11 mouse cellular contexts compared by ENCODE assay signal in the genomic region with DNA sequence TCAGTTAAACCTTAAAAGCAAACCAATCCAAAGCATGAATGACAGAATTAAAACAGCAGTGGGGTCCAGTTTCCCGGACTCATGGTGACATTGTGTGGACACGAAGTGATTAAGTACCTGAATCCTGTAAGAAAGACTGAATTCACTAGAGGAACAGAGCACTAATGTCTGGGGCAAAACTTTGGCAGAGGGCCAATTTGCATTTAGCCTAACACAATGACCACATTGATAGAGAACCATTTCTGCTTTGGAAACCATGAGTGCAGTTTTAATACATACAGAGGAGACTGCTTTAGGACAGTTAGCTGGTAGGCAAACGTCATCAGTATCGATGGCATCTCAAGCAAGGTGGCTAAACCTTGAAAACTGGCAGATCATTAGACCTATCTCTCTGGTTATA.
DNase-seq lines count a peak whose midpoint lies in the region; ATAC-seq and TF ChIP-seq lines count a peak whose summit lies in the region.
"Had no signal": no experiment of that assay in that cellular context is flagged by ENCODE, and none has a peak within 500 bp of the region (broad histone marks: within the 10 kb centered on the region; RNA-seq: fewer than 3 reads in every experiment).

No protein-coding gene starts in this region.

- no peaks in the 10 kb centered on the region for H3K4me1 ChIP-seq in neural tube, embryonic 11.5 days (ENCODE audit: control insufficient read depth, insufficient read depth, low read length)
- H3K4me1 ChIP-seq in forebrain, embryonic 13.5 days, result peaks cover 8% of the 10 kb centered on the region
- peaks cover 7% of the 10 kb centered on the region; the same call in 1 of the 2 replicates for H3K4me1 ChIP-seq in limb, embryonic 14.5 days (ENCODE audit: control insufficient read depth, insufficient read depth, low read length)
- no peaks in the 10 kb centered on the region for H3K4me1 ChIP-seq in stomach, postnatal 0 days (replicated peaks; ENCODE audit: control insufficient read depth, insufficient read depth)

- TF ChIP-seq EP300 in stomach, postnatal 0 days (optimal IDR thresholded peaks at IDR 0.05), result no peak

- H3K9ac ChIP-seq in neural tube, embryonic 11.5 days (ENCODE audit: low read length), result no peak overlapping the region
- no peak overlapping the region for H3K9ac ChIP-seq in forebrain, embryonic 13.5 days
- H3K9ac ChIP-seq in limb, embryonic 14.5 days (ENCODE audit: low read depth, low read length, severe bottlenecking), result no peak overlapping the region
- no peak overlapping the region for H3K9ac ChIP-seq in stomach, postnatal 0 days (ENCODE audit: low read length)

- no peaks in the 10 kb centered on the region for H3K9me3 ChIP-seq in neural tube, embryonic 11.5 days (ENCODE audit: control insufficient read depth, low read length)
- no peaks in the 10 kb centered on the region for H3K9me3 ChIP-seq in forebrain, embryonic 13.5 days (replicated peaks)
- H3K9me3 ChIP-seq in limb, embryonic 14.5 days (ENCODE audit: control insufficient read depth, low read length), result no peaks in the 10 kb centered on the region
- H3K9me3 ChIP-seq in stomach, postnatal 0 days (ENCODE audit: control insufficient read depth, low read length), result no peaks in the 10 kb centered on the region

- H3K36me3 ChIP-seq in neural tube, embryonic 11.5 days (ENCODE audit: control insufficient read depth, insufficient read depth, low read length), result no peaks in the 10 kb centered on the region
- H3K36me3 ChIP-seq in forebrain, embryonic 13.5 days (ENCODE audit: poor library complexity, severe bottlenecking), result no peaks in the 10 kb centered on the region
- H3K36me3 ChIP-seq in limb, embryonic 14.5 days (ENCODE audit: control insufficient read depth, insufficient read depth, low read length), result no peaks in the 10 kb centered on the region
- H3K36me3 ChIP-seq in stomach, postnatal 0 days (ENCODE audit: control insufficient read depth, insufficient read depth, low read length), result no peaks in the 10 kb centered on the region

- no peak overlapping the region for H3K4me3 ChIP-seq in neural tube, embryonic 11.5 days (ENCODE audit: low read depth, low read length)
- H3K4me3 ChIP-seq in forebrain, embryonic 13.5 days, result no peak overlapping the region
- no peak overlapping the region for H3K4me3 ChIP-seq in limb, embryonic 14.5 days (replicated peaks; ENCODE audit: low read length)
- no peak overlapping the region for H3K4me3 ChIP-seq in stomach, postnatal 0 days (ENCODE audit: low read depth, low read length)

- H3K4me2 ChIP-seq in neural tube, embryonic 11.5 days (ENCODE audit: low read depth), result no peak overlapping the region
- H3K4me2 ChIP-seq in forebrain, embryonic 13.5 days, result no peak overlapping the region
- no peak overlapping the region for H3K4me2 ChIP-seq in limb, embryonic 14.5 days (replicated peaks; ENCODE audit: low read depth, low read length, severe bottlenecking)
- H3K4me2 ChIP-seq in stomach, postnatal 0 days (replicated peaks; ENCODE audit: low read depth), result no peak overlapping the region
- H3K4me2 ChIP-seq: liver, embryonic 11.5 days had no signal

- no peak for TF ChIP-seq POLR2A in limb, embryonic 14.5 days (IDR thresholded peaks at IDR 0.05; ENCODE audit: borderline replicate concordance, extremely low read depth, insufficient read depth, insufficient read length)

- DNase-seq in neural tube, embryonic 11.5 days (ENCODE audit: low spot score), result peak; percentile 74
- DNase-seq in neural tube, embryonic 10.5 days (ENCODE audit: extremely low spot score, low spot score), result no peak
- peak; percentile 58 for DNase-seq in limb, embryonic 14.5 days (ENCODE audit: low spot score)
- DNase-seq in stomach, postnatal 0 days (ENCODE audit: low spot score), result peak; percentile 37
- no peak for DNase-seq in layer of hippocampus, adult 18-20 months (ENCODE audit: low spot score in 2 of 2)
- DNase-seq in frontal cortex, postnatal 25 days (ENCODE audit: low spot score in 2 of 2), result no peak
- DNase-seq: adrenal gland, postnatal 25 days; kidney, postnatal 4 days; thymus, postnatal 4 days had no signal

- no peaks in the 10 kb centered on the region for H3K27me3 ChIP-seq in neural tube, embryonic 11.5 days (ENCODE audit: control insufficient read depth, insufficient read depth, low read length)
- H3K27me3 ChIP-seq in forebrain, embryonic 13.5 days, result no peaks in the 10 kb centered on the region
- H3K27me3 ChIP-seq in limb, embryonic 14.5 days (ENCODE audit: control insufficient read depth, insufficient read depth, low read length), result no peaks in the 10 kb centered on the region
- no peaks in the 10 kb centered on the region for H3K27me3 ChIP-seq in stomach, postnatal 0 days (ENCODE audit: control insufficient read depth, insufficient read depth, low read length)

- 46% methylated on average over 4 of the region's 4 CpGs for WGBS in neural tube, embryonic 11.5 days
- 10% methylated on average over 4 of the region's 4 CpGs for WGBS in forebrain, embryonic 13.5 days
- 41% methylated on average over 4 of the region's 4 CpGs for WGBS in limb, embryonic 14.5 days
- WGBS in stomach, postnatal 0 days, result 40% methylated on average over 4 of the region's 4 CpGs

- TF ChIP-seq CTCF in stomach, postnatal 0 days (IDR thresholded peaks at IDR 0.05; ENCODE audit: low read depth), result no peak

- no peak overlapping the region for H3K27ac ChIP-seq in neural tube, embryonic 11.5 days (ENCODE audit: low read depth, low read length)
- no peak overlapping the region for H3K27ac ChIP-seq in forebrain, embryonic 13.5 days
- no peak overlapping the region for H3K27ac ChIP-seq in limb, embryonic 14.5 days (replicated peaks; ENCODE audit: low read depth, low read length)
- H3K27ac ChIP-seq in stomach, postnatal 0 days (replicated peaks), result no peak overlapping the region

- ATAC-seq in neural tube, embryonic 11.5 days (ENCODE audit: insufficient read depth, low FRiP score, low TSS enrichment), result peak; percentile 86
- peak; percentile 93 for ATAC-seq in forebrain, embryonic 13.5 days
- ATAC-seq in limb, embryonic 14.5 days (ENCODE audit: low FRiP score, low read depth), result 0 out of 2 replicates have a peak, but pooled peaks have one; percentile 28
- peak; percentile 59; the same call in 1 of the 2 replicates for ATAC-seq in stomach, postnatal 0 days (ENCODE audit: low FRiP score, low TSS enrichment)

Comparison
In these comparisons a context has a peak if more than half of its experiments do, and no peak if none do; other contexts are left out.
1. DNase-seq: peak in neural tube, embryonic 11.5 days (single experiment), limb, embryonic 14.5 days (single experiment) and stomach, postnatal 0 days (single experiment); none in neural tube, embryonic 10.5 days (single experiment), layer of hippocampus, adult 18-20 months (0 of 2) and frontal cortex, postnatal 25 days (0 of 2).
2. ATAC-seq: peak in every context shown above with its lines; median percentile 93 in forebrain, embryonic 13.5 days; 86 in neural tube, embryonic 11.5 days; 59 in stomach, postnatal 0 days; 28 in limb, embryonic 14.5 days.